Mouse (Mus musculus): ENCODE measurements at regions not wholly inside any gene's neighbourhood (a gene's known extent, or its start where the extent isn't known, plus 50 kb on each side); places are given as distances from the start of the nearest gene placed in this dataset.

- 36% methylated on average over 2 of the region's 2 CpGs for WGBS
- Histone ChIP-seq H3K4me3 (ENCODE audit: low read depth, low read length) (no peak overlapping the region), H3K36me3 (ENCODE audit: control insufficient read depth, insufficient read depth, low read length) (no peaks in the 10 kb centered on the region), H3K4me1 (ENCODE audit: control insufficient read depth, insufficient read depth, insufficient read length, low read length) (no peaks in the 10 kb centered on the region), H3K27ac (ENCODE audit: insufficient read depth, low read depth, low read length) (no peak overlapping the region), H3K27me3 (ENCODE audit: control insufficient read depth, insufficient read depth, low read length) (no peaks in the 10 kb centered on the region)
- TF ChIP-seq POLR2A (IDR thresholded peaks at IDR 0.05; ENCODE audit: low read depth, low read length) (no peak), CTCF (IDR thresholded peaks at IDR 0.05; ENCODE audit: extremely low read depth, insufficient read length, insufficient replicate concordance, low read depth, low read length) (no peak)
Observed at GRCm38 (mm10) chr13:116795041-116795440, 230.3 kb downstream of the Parp8 start.

GRCm38 (mm10) chr13:116781616-116782015, 243.7 kb downstream of the Parp8 start:
- Histone ChIP-seq H3K27me3 (ENCODE audit: control insufficient read depth, insufficient read depth, low read length) (no peaks in the 10 kb centered on the region), H3K4me3 (ENCODE audit: low read depth, low read length) (no peak overlapping the region), H3K36me3 (ENCODE audit: control insufficient read depth, insufficient read depth, low read length) (no peaks in the 10 kb centered on the region), H3K4me1 (ENCODE audit: control insufficient read depth, insufficient read depth, insufficient read length, low read length) (peaks cover 6% of the 10 kb centered on the region; the same call in 1 of the 2 replicates), H3K27ac (ENCODE audit: insufficient read depth, low read depth, low read length) (no peak overlapping the region)
- TF ChIP-seq CTCF (IDR thresholded peaks at IDR 0.05; ENCODE audit: extremely low read depth, insufficient read length, insufficient replicate concordance, low read depth, low read length) (no peak), POLR2A (IDR thresholded peaks at IDR 0.05; ENCODE audit: low read depth, low read length) (no peak)

GRCm38 (mm10) chr13:116765491-116765890, 259.8 kb downstream of the Parp8 start:
- no peaks in the 10 kb centered on the region for H3K27me3 ChIP-seq (ENCODE audit: control insufficient read depth, insufficient read depth, low read length)
- H3K4me3 ChIP-seq (ENCODE audit: low read depth, low read length): no peak overlapping the region
- WGBS: 62% methylated on average over 3 of the region's 3 CpGs
- H3K36me3 ChIP-seq (ENCODE audit: control insufficient read depth, insufficient read depth, low read length): no peaks in the 10 kb centered on the region
- no peak overlapping the region for H3K27ac ChIP-seq (ENCODE audit: insufficient read depth, low read depth, low read length)
- no peak for TF ChIP-seq POLR2A (IDR thresholded peaks at IDR 0.05; ENCODE audit: low read depth, low read length)
- TF ChIP-seq CTCF (IDR thresholded peaks at IDR 0.05; ENCODE audit: extremely low read depth, insufficient read length, insufficient replicate concordance, low read depth, low read length): no peak
- H3K4me1 ChIP-seq (ENCODE audit: control insufficient read depth, insufficient read depth, insufficient read length, low read length): no peaks in the 10 kb centered on the region

- Histone ChIP-seq H3K27ac (ENCODE audit: insufficient read depth, low read depth, low read length) (no peak overlapping the region), H3K4me3 (ENCODE audit: low read depth, low read length) (no peak overlapping the region), H3K27me3 (ENCODE audit: control insufficient read depth, insufficient read depth, low read length) (no peaks in the 10 kb centered on the region), H3K4me1 (ENCODE audit: control insufficient read depth, insufficient read depth, insufficient read length, low read length) (no peaks in the 10 kb centered on the region), H3K36me3 (ENCODE audit: control insufficient read depth, insufficient read depth, low read length) (no peaks in the 10 kb centered on the region)
- TF ChIP-seq POLR2A (IDR thresholded peaks at IDR 0.05; ENCODE audit: low read depth, low read length) (no peak), CTCF (IDR thresholded peaks at IDR 0.05; ENCODE audit: extremely low read depth, insufficient read length, insufficient replicate concordance, low read depth, low read length) (no peak)
- 83% methylated on average over 2 of the region's 2 CpGs for WGBS
Observed at GRCm38 (mm10) chr13:116759912-116760311, 265.4 kb downstream of the Parp8 start.

GRCm38 (mm10) chr13:116740825-116741224, 284.5 kb downstream of the Parp8 start:
- H3K27ac ChIP-seq (ENCODE audit: insufficient read depth, low read depth, low read length): no peak overlapping the region
- no peak overlapping the region for H3K4me3 ChIP-seq (ENCODE audit: low read depth, low read length)
- WGBS: 62% methylated on average over 4 of the region's 4 CpGs
- no peak for TF ChIP-seq CTCF (IDR thresholded peaks at IDR 0.05; ENCODE audit: extremely low read depth, insufficient read length, insufficient replicate concordance, low read depth, low read length)
- no peak for TF ChIP-seq POLR2A (IDR thresholded peaks at IDR 0.05; ENCODE audit: low read depth, low read length)
- no peaks in the 10 kb centered on the region for H3K4me1 ChIP-seq (ENCODE audit: control insufficient read depth, insufficient read depth, insufficient read length, low read length)
- no peaks in the 10 kb centered on the region for H3K27me3 ChIP-seq (ENCODE audit: control insufficient read depth, insufficient read depth, low read length)
- no peaks in the 10 kb centered on the region for H3K36me3 ChIP-seq (ENCODE audit: control insufficient read depth, insufficient read depth, low read length)

- TF ChIP-seq POLR2A (IDR thresholded peaks at IDR 0.05; ENCODE audit: low read depth, low read length) (no peak), CTCF (IDR thresholded peaks at IDR 0.05; ENCODE audit: extremely low read depth, insufficient read length, insufficient replicate concordance, low read depth, low read length) (no peak)
- Histone ChIP-seq H3K27me3 (ENCODE audit: control insufficient read depth, insufficient read depth, low read length) (no peaks in the 10 kb centered on the region), H3K4me3 (ENCODE audit: low read depth, low read length) (no peak overlapping the region), H3K27ac (ENCODE audit: insufficient read depth, low read depth, low read length) (no peak overlapping the region), H3K36me3 (ENCODE audit: control insufficient read depth, insufficient read depth, low read length) (no peaks in the 10 kb centered on the region), H3K4me1 (ENCODE audit: control insufficient read depth, insufficient read depth, insufficient read length, low read length) (no peaks in the 10 kb centered on the region)
- WGBS: 70% methylated on average over 14 of the region's 14 CpGs
Observed at GRCm38 (mm10) chr13:116723361-116724153, 301.8 kb downstream of the Parp8 start.

- H3K36me3 ChIP-seq (ENCODE audit: control insufficient read depth, insufficient read depth, low read length): no peaks in the 10 kb centered on the region
- H3K4me1 ChIP-seq (ENCODE audit: control insufficient read depth, insufficient read depth, insufficient read length, low read length): no peaks in the 10 kb centered on the region
- H3K27me3 ChIP-seq (ENCODE audit: control insufficient read depth, insufficient read depth, low read length): peaks cover 19% of the 10 kb centered on the region
- TF ChIP-seq CTCF (IDR thresholded peaks at IDR 0.05; ENCODE audit: extremely low read depth, insufficient read length, insufficient replicate concordance, low read depth, low read length): peak; percentile 36; the same call in 1 of the 2 replicates
- no peak for TF ChIP-seq POLR2A (IDR thresholded peaks at IDR 0.05; ENCODE audit: low read depth, low read length)
- 9% methylated on average over 5 of the region's 5 CpGs for WGBS
- H3K4me3 ChIP-seq (ENCODE audit: low read depth, low read length): no peak overlapping the region
- no peak overlapping the region for H3K27ac ChIP-seq (ENCODE audit: insufficient read depth, low read depth, low read length)
Observed at GRCm38 (mm10) chr13:116714809-116715208, 310.5 kb downstream of the Parp8 start.
